25 mouse cellular contexts compared by ENCODE assay signal in the genomic region with DNA sequence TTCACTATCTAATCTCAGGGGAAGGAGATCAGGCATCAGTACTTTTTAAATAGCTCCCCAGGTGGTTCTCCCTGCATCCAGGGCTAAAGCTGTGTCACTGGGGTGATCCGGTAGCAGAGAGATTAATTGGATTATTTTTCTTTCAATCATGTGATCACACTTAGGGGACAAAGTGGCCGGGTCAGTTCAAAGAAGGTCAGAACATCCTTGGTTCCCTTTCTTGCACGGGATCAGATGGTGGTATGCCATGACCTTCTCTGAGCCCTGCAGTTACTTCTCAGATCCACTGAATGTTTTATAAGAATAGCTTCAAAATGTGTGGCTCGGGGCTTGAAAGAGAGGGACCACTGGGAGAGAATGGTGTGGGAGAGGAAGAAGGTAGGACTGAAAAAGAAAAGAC.
"Had no signal": no experiment of that assay in that cellular context is flagged by ENCODE, and none has a peak within 500 bp of the region (broad histone marks: within the 10 kb centered on the region; RNA-seq: fewer than 3 reads in every experiment).

No protein-coding gene starts in this region.

- H3K4me1 ChIP-seq: liver, embryonic 12.5 days; liver, embryonic 15.5 days; lung, embryonic 15.5 days; megakaryocyte, embryonic 14.5 days had no signal

- H3K36me3 ChIP-seq: limb, embryonic 10.5 days; limb, embryonic 13.5 days; liver, embryonic 12.5 days; liver, embryonic 15.5 days; lung, embryonic 15.5 days; neural tube, embryonic 13.5 days had no signal

- H3K4me3 ChIP-seq: layer of hippocampus, adult 2 months; limb, embryonic 10.5 days; limb, embryonic 13.5 days; liver, embryonic 12.5 days; liver, embryonic 15.5 days; lung, embryonic 15.5 days; megakaryocyte, embryonic 14.5 days; myocyte; neural tube, embryonic 13.5 days had no signal

- H3K4me2 ChIP-seq: limb, embryonic 13.5 days; liver, embryonic 12.5 days; liver, embryonic 15.5 days; lung, embryonic 15.5 days; neural tube, embryonic 13.5 days had no signal

- H3K9me3 ChIP-seq: limb, embryonic 10.5 days; limb, embryonic 13.5 days; liver, embryonic 12.5 days; liver, embryonic 15.5 days; lung, embryonic 15.5 days; megakaryocyte, embryonic 14.5 days; neural tube, embryonic 13.5 days had no signal

- ATAC-seq: liver, embryonic 12.5 days; midbrain, embryonic 16.5 days had no signal

- DNase-seq: kidney, adult 18-20 months; kidney, postnatal 25 days; layer of hippocampus, adult 9-11 months; liver; lung, adult 18-20 months; lung, postnatal 10 days; lung, postnatal 36 days; right cerebral cortex, adult 18-20 months; right cerebral cortex, postnatal 14 days; right cerebral cortex, postnatal 4 days; thymus, adult 2 months; thymus, postnatal 14 days; thymus, postnatal 4 days had no signal

- H3K27ac ChIP-seq: kidney, postnatal 0 days; layer of hippocampus, adult 2 months; limb, embryonic 10.5 days; limb, embryonic 13.5 days; liver, embryonic 12.5 days; liver, embryonic 15.5 days; lung, embryonic 15.5 days; neural tube, embryonic 13.5 days; stomach, postnatal 0 days had no signal

- H3K27me3 ChIP-seq: limb, embryonic 13.5 days; liver, embryonic 12.5 days; liver, embryonic 15.5 days; lung, embryonic 15.5 days; megakaryocyte, embryonic 14.5 days; neural tube, embryonic 13.5 days had no signal

- H3K9ac ChIP-seq: limb, embryonic 13.5 days; liver, embryonic 12.5 days; liver, embryonic 15.5 days; lung, embryonic 15.5 days; neural tube, embryonic 13.5 days had no signal
